Mouse (Mus musculus) forebrain, embryonic 10.5 days (tissue): Measurements from ENCODE around the gene Endog. TPM values are rescaled to one million over a fixed set of nuclear protein-coding genes. Genes with fewer than 3 reads are reported as not detected.
"Not testable (repeated sequence)": the region's sequence is repeated elsewhere in the genome, so short reads cannot be mapped to it uniquely, and the experiment has no call there.

Experiments used
- DNase-seq: peaks from one replicate; pipeline ENCODE4 v3.0.0-alpha.2; 2017; ENCODE audit warnings: low spot score; ENCODE audit errors: extremely low spot score
- H3K27ac ChIP-seq: fragments of 300-500 bp; sonication (generic); 2 replicates; pipeline ENCODE4 v1.5.1; 2016; ENCODE audit warnings: mild to moderate bottlenecking
- H3K27me3 ChIP-seq: fragments of 300-500 bp; sonication (generic); 2 replicates; pipeline ENCODE4 v1.6.1; 2016; ENCODE audit warnings: mild to moderate bottlenecking; ENCODE audit not compliant: poor library complexity, severe bottlenecking
- H3K36me3 ChIP-seq: fragments of 300-500 bp; sonication (generic); replicated peaks from 2 replicates; pipeline ENCODE4 v1.6.1; 2016; ENCODE audit warnings: mild to moderate bottlenecking, moderate library complexity
- H3K4me1 ChIP-seq: fragments of 300-500 bp; sonication (generic); 2 replicates; pipeline ENCODE4 v1.6.1; 2016
- H3K4me3 ChIP-seq: fragments of 300-500 bp; sonication (generic); 2 replicates; pipeline ENCODE4 v1.5.1; 2016; ENCODE audit warnings: mild to moderate bottlenecking, moderate library complexity
- H3K9me3 ChIP-seq: fragments of 300-500 bp; sonication (generic); 2 replicates; pipeline ENCODE4 v1.6.1; 2016; ENCODE audit warnings: mild to moderate bottlenecking, moderate library complexity
- WGBS: fragments of 180-500 bp; shearing (Covaris S2); methylation state at CpG from one replicate; pipeline ENCODE4 v1.1.7; 2016; 5-methylcytosine and 5-hydroxymethylcytosine counted together
- polyA plus RNA-seq: library from polyadenylated mRNA; unstranded; fragments of >200 nt; fragmentation: Nextera tagmentation; extraction: Ambion mirVana; gene quantifications from 2 replicates; pipeline ENCODE4 v1.2.1, GENCODE M21; 2016

Gene Endog
- polyA plus RNA-seq: 17.1 and 17.9 TPM in 2 replicates

DNA sequence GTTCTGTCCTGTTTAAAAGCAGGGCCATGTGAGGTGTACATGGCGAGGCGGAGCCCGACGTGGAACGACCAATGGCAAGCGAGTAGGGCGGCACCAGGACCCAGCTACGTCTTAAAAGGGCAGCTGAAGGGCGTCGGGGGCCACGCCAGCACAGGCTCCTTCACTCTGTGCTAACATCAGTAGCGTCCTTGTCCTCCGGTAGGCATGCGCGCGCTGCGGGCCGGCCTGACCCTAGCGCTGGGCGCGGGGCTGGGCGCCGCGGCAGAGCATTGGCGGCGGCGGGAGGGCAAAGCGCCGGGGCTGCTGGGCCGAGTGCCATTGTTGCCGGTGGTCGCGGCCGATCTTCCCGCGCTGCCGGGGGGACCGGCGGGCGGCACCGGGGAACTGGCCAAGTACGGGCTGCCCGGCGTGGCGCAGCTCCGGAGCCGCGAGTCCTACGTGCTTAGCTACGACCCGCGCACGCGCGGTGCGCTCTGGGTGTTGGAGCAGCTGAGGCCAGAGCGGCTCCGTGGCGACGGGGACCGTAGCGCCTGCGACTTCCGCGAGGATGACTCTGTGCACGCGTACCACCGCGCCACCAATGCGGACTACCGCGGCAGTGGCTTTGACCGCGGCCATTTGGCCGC lies at the start of gene Endog:
TSS of gene Endog (plus strand) at position 123 of the 626 bp plus-strand sequence.
- Histone ChIP-seq H3K4me1 (peaks cover 20% of the 10 kb centered on the region), H3K27ac (peak within 1 kb of the TSS; percentile 91), H3K4me3 (peak within 1 kb of the TSS; percentile 71), H3K36me3 (peaks cover 45% of the 10 kb centered on the region), H3K9me3 (peaks cover 19% of the 10 kb centered on the region), H3K27me3 (peaks cover 11% of the 10 kb centered on the region)
- under 1% methylated on average over 71 of the region's 75 CpGs for WGBS
- DNase-seq: peak; percentile 87

DNA sequence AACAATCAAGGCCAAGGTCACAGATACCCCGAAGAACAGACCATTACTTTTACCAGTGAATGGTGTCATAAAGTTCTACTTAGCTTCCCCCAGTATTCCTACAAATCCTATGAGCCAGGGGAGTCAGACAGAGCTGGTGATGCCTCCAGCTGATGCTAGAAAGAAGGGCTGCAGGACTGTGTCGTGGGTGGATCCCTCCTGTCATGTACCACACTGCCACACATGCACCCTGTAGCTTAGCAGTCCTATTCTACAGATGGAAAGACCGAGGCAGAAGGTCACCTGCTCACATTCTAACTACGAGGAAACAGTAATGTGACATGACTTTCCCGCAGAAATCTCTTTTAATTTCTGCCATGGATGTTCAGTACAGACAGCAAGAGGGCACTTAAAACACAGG lies 48.5 kb upstream of the Endog start:
- no peaks in the 10 kb centered on the region for H3K27me3 ChIP-seq
- WGBS: 87% methylated on average over 5 of the region's 5 CpGs
- no peaks in the 10 kb centered on the region for H3K9me3 ChIP-seq
- H3K4me3 ChIP-seq: no peak overlapping the region; the same call in 1 of the 2 replicates
- H3K27ac ChIP-seq: no peak overlapping the region
- peaks cover 44% of the 10 kb centered on the region for H3K4me1 ChIP-seq
- H3K36me3 ChIP-seq: 0 out of 2 replicates have a peak, but pooled peaks cover 3% of the 10 kb centered on the region
- no peak for DNase-seq

DNA sequence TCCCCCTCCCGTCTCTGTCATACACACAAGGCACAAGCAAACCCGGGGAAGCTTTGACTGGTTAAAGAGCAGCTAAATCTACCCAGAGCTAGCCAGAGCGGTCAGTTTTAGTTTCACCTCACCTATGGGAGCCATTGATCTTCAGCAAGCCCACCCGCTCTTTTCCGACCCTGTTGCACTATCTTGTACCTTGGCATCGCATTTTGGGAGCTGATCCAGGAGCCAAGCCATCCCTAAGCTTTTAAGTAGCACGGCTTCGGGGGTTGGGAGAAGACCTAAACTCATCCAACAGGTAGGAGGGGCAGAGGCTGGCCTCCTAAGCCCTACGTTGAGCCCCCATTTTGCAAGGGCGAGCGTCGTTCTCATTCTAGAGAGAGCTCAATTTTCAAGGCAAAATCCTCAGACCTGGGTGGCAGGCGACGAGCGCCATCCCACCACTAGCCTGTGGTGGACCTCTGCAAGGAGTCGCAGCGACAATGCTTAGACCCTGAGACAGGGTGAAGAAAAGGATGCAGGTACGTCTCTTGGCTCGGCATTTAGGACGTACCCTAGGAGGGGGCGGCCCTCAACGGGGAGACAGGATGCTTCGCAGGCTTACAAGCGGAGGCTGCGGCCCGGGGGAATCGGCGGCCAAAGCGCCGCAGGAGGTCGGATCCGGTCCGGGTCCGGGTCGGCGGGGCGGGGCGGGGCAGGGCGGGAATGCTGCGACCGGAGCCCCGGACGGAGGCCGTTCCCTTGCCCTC lies 47.4 kb upstream of the Endog start:
- H3K36me3 ChIP-seq: 0 out of 2 replicates have a peak, but pooled peaks cover 3% of the 10 kb centered on the region
- WGBS: 1% methylated on average over 44 of the region's 44 CpGs
- H3K4me1 ChIP-seq: peaks cover 43% of the 10 kb centered on the region
- H3K4me3 ChIP-seq: peak overlapping the region; percentile 96
- H3K27me3 ChIP-seq: no peaks in the 10 kb centered on the region
- H3K9me3 ChIP-seq: no peaks in the 10 kb centered on the region
- peak; percentile 25 for DNase-seq
- peak overlapping the region; percentile 93 for H3K27ac ChIP-seq

DNA sequence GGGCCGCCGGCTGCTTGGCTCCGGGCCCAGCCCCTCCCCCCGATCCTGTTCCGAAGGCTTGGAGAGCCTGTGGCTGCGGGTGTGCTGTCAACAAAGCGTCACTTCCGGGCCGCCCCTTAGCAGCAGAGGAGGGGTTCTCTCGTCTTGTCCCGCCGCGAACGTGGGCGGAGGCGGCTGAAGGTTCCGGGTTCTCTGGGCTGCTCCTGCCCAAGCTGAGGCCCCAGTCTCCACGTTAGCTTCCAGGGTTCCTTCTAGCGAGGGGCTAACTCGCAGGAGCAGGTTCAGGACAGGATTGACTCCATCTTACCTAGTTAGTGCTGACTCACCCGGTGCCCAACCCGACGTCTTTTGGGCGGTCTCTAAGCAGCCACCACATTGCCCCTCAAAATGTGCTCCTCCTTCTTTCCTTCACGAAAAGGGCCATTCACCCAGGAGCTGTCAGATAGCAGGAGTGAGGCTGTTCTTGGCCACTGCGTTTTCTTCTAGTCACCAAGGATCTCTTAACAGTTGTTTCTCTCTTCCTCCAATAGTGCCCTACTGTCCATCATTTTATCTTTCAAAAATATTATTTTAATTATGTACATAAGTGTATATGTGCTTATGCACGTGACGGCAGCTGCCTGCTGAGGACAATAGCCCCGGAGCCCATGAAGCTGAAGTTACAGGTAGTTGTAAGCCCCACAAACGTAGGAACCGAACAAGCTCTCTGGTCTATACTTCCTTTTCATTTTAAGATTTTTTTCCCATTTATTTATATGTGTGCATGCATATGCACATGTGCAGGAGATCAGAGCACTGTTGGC lies 46.6 kb upstream of the Endog start, which contains the start of gene Zer1:
TSS of gene Zer1 (minus strand) at position 114 of the 803 bp plus-strand sequence.
- 10% methylated on average over 31 of the region's 31 CpGs for WGBS
- DNase-seq: peak; percentile 94
- Histone ChIP-seq H3K36me3 (0 out of 2 replicates have a peak, but pooled peaks cover 3% of the 10 kb centered on the region), H3K9me3 (no peaks in the 10 kb centered on the region), H3K4me3 (peak within 1 kb of the TSS; percentile 96), H3K27ac (peak within 1 kb of the TSS; percentile 93), H3K4me1 (peaks cover 36% of the 10 kb centered on the region), H3K27me3 (no peaks in the 10 kb centered on the region)

DNA sequence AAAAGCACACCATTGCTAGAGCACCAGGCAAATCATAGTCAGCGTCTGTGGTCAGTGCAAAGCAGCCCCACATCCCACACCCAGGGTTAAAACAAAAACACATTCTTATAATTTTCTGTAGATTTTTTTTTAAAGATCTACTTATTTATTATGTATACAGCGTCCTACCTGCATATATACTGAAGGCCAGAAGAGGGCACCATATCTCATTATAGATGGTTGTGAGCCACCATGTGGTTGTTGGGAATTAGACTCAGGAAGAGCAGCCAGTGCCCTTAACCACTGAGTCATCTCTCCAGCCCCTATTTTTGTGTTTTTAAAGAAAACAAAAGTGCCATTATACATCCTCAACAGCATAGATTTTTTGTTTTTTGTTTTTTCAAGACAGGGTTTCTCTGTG lies 42.5 kb upstream of the Endog start:
- peaks cover 24% of the 10 kb centered on the region for H3K4me1 ChIP-seq
- DNase-seq: no peak
- H3K36me3 ChIP-seq: no peaks in the 10 kb centered on the region
- WGBS: 37% methylated on average over 2 of the region's 2 CpGs
- H3K27ac ChIP-seq: no peak overlapping the region
- H3K27me3 ChIP-seq: no peaks in the 10 kb centered on the region
- no peak overlapping the region for H3K4me3 ChIP-seq
- no peaks in the 10 kb centered on the region for H3K9me3 ChIP-seq

DNA sequence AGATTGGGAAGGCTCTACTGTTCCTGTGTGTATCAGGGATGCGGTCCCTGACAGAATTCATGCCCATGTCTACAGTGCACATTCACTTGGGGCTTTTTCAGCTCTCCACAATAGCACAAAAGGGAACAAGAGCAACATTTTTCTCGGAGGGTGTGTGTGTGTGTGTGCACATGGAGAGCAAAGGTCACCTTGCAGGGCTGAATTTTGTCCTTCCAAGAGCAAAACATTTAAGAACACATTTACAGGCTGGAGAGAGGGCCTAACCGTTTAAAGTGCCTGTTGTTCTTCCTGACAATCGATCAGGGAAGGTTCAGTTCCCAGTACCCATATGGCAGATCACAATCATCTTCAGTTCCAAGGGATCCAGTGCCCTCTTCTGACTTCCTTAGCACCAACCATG lies 41.1 kb upstream of the Endog start:
- 89% methylated on average over 4 of the region's 4 CpGs for WGBS
- Histone ChIP-seq H3K36me3 (0 out of 2 replicates have a peak, but pooled peaks cover under 1% of the 10 kb centered on the region), H3K4me3 (no peak overlapping the region), H3K27ac (no peak overlapping the region), H3K27me3 (no peaks in the 10 kb centered on the region), H3K9me3 (no peaks in the 10 kb centered on the region), H3K4me1 (peaks cover 25% of the 10 kb centered on the region)
- DNase-seq: no peak

DNA sequence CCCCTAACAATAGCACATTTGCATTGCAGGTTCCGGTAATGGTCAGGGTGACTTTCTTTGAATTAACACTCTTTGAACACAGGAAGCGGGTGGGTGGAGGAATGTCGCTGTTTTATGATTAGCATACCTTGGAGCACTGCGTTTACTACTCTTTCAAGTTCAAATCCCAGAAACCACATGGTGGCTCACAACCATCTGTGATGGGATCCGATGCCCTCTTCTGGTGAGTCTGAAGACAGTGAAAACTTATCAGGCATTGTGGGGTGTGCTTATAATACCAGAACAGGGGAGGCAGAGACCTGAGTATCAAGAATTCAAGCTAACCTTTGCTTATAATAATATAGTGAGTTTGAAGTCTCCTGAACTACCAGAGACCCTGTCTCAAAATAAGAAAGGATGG lies 40.1 kb upstream of the Endog start:
- H3K4me1 ChIP-seq: peaks cover 26% of the 10 kb centered on the region
- 75% methylated on average over 5 of the region's 5 CpGs for WGBS
- not testable (repeated sequence) for H3K27me3 ChIP-seq, H3K4me3 ChIP-seq, DNase-seq, H3K9me3 ChIP-seq, H3K27ac ChIP-seq
- H3K36me3 ChIP-seq: peaks cover 11% of the 10 kb centered on the region

DNA sequence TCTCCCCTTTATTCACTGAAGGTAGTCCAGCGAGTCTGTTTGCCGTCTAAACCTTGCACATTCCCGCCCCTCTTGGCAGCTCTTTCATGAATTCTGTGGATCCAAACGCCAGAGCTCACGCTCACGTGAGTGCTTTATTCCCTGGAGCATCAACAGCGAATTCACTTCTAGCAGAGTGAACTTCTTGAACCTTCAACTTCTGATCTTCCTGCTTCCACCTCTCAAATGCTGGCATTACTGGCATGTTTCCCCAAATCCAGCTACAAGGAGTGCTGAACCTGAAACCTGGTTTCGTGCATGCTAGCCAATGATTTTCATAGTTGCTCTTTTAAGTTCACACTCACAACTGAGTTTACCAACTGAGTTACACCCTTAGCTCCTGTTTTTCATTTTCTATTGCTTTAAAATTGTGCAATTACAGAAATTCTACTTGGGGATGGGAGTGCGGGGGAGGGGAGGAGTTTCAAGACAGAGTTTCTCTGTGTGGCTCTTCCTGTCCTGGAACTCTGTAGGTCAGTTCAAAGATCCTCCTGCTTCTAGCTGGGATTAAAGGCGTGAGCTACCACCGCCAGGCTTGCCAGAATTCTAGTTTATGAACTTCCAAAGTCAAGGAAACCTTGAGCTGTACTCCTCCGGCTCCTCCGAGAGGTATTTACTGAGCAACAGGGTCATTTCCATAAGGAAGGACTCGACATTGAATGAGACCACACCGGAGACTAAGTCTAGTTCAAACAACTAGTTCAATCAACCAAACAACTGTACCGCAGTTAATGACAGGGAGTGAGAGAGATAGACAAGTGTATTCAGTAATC lies 38.3 kb upstream of the Endog start:
- WGBS: 26% methylated on average over 16 of the region's 16 CpGs
- Histone ChIP-seq H3K4me1 (peaks cover 26% of the 10 kb centered on the region), H3K36me3 (peaks cover 28% of the 10 kb centered on the region), H3K27ac (peak overlapping the region; percentile 87), H3K27me3 (no peaks in the 10 kb centered on the region), H3K9me3 (no peaks in the 10 kb centered on the region), H3K4me3 (peak overlapping the region; percentile 90)
- DNase-seq: no peak

DNA sequence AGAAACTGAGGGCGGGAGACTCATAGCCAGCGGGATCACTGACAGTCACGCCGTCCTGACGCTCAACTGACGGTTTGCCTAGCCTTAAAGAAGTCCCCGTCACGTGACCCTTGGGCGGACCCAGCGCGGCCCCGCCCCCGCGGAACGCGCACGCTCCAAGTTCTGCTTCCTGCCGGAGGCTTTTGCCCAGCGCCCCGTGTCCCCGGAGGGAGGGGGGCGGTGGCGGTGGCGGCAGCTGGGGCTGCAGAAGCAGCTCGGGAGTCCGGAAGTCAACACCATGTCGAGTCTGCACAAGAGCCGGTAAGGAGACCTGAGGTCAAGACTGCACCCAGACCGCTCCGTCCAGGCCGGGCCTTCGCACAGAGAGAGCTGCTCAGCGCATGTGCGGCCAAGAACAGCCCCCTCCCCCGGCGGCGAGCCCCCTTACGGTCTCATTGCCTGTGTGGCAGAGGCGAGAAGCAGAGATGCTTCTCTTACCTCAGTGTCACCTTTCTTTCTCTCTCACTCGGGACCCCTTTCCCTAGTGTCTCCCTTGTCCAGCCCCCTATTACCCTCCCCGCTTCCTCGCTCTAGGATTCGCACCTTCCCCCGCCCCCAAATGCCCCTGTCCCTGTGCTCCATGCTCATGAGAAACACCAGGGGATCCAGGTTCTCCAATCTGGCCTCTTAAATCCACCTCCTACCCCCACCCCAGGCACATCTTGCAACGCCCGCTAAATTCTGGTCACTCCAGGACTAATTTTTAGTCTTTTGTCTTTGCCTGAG lies 37.5 kb upstream of the Endog start, which contains the start of gene Tbc1d13:
TSS of gene Tbc1d13 (plus strand) at position 134 of the 765 bp plus-strand sequence.
- peak within 1 kb of the TSS; percentile 87 for H3K27ac ChIP-seq
- H3K36me3 ChIP-seq: peaks cover 33% of the 10 kb centered on the region
- peaks cover 26% of the 10 kb centered on the region for H3K4me1 ChIP-seq
- H3K27me3 ChIP-seq: no peaks in the 10 kb centered on the region
- no peaks in the 10 kb centered on the region for H3K9me3 ChIP-seq
- peak within 1 kb of the TSS; percentile 90 for H3K4me3 ChIP-seq
- peak; percentile 96 for DNase-seq
- WGBS: 0% methylated on average over 45 of the region's 46 CpGs

DNA sequence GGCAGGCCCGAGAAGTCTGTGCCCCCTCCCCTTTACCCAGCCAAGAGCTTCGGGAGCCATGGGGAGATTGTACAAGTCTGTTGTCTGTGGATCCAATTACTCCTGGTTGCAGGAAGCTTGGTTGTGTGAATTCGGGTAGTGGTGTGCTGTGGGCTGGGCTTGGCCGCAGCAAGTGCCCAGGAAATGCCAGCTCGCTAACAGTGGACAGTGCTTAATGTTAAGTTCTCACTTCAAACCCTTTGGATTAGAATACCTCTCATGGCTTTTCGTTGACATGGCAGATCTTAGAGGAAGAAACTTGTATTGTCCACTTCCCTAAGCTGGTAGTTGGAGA lies 36.9 kb upstream of the Endog start:
- Histone ChIP-seq H3K4me1 (peaks cover 26% of the 10 kb centered on the region), H3K27ac (peak overlapping the region; percentile 87), H3K4me3 (peak overlapping the region; percentile 90), H3K27me3 (no peaks in the 10 kb centered on the region), H3K36me3 (peaks cover 37% of the 10 kb centered on the region), H3K9me3 (no peaks in the 10 kb centered on the region)
- 34% methylated on average over 6 of the region's 6 CpGs for whole genome bisulfite sequencing
- no peak for DNase-seq

DNA sequence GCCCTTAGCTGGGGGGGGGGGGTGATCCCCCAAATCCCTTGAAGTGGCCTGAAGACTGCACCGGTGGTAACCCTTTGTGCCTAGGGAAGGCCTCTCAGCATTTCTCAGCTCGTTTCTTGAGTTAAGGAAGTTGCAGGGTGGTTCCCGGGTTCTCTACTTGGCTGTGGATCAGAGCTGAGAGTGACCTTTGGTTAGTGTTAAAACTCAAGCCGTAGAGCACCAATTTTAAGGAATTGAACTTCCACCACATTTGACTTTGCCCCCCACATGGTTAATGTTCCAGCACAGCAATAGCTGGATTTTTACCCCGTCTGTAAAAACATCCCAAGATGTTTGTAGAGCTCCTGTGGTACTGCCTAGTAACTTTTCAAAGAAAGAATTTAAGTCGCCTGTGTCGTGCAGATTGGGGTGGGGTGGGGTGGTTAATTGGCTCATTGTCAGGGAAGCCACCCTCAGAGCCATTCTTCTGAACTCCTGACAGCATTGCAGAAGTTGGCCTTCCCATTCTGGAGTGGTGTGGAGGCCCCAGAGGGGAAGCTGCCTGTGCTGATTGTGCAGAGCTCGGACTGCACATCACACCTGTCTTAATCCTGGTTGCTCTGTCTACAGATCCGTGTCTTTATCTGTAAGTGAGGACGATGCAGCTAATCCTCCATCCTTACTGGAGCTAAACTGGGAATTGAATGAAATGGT lies 36.2 kb upstream of the Endog start:
- Histone ChIP-seq H3K27ac (peak overlapping the region; percentile 87), H3K9me3 (no peaks in the 10 kb centered on the region), H3K36me3 (peaks cover 42% of the 10 kb centered on the region), H3K4me3 (peak overlapping the region; percentile 90), H3K4me1 (peaks cover 26% of the 10 kb centered on the region), H3K27me3 (no peaks in the 10 kb centered on the region)
- DNase-seq: no peak
- WGBS: 69% methylated on average over 10 of the region's 10 CpGs
